Mouse (Mus musculus) cerebellum, adult 11 months (tissue): ENCODE data around the gene Smok3c.
"Not testable (repeated sequence)": the region's sequence is repeated elsewhere in the genome, so short reads cannot be mapped to it uniquely, and the experiment has no call there.

Experiments used
- DNase-seq: peaks from one replicate; pipeline ENCODE4 v3.0.0; 2022

The Smok3c gene

GRCm38 (mm10) chr5:138052894-138053293 lies at the start of gene Smok3c:
Smok3c (plus strand) TSS chr5:138053194.
- not testable (repeated sequence) for DNase-seq

DNA sequence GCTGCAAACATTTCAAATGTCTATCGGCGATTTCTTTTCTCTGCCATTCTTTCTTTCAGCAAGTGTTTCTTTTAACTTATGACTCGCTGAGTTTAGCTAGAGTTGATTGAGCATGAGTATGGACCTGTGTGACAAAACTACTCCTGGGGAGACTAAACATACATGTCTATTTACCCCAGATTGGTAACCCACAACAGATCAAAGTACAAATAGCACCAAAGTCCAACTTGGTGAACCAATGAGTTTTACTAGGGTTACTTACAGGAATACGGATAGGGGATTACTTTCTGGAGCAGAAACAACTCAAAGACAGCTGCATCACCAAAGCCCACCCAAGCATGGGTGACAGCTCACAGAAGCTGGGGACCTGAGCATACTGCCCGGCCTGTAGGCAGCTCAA lies 43.6 kb upstream of the Smok3c start:
- no peak for DNase-seq

GRCm38 (mm10) chr5:138012382-138012781 lies 40.6 kb upstream of the Smok3c start:
- DNase-seq: no peak

GRCm38 (mm10) chr5:138016530-138016929 lies 36.5 kb upstream of the Smok3c start:
- no peak for DNase-seq

- no peak for DNase-seq
Measured at GRCm38 (mm10) chr5:138016997-138017396, 36.0 kb upstream of the Smok3c start.

GRCm38 (mm10) chr5:138019577-138019976 lies 33.4 kb upstream of the Smok3c start:
- not testable (repeated sequence) for DNase-seq

DNA sequence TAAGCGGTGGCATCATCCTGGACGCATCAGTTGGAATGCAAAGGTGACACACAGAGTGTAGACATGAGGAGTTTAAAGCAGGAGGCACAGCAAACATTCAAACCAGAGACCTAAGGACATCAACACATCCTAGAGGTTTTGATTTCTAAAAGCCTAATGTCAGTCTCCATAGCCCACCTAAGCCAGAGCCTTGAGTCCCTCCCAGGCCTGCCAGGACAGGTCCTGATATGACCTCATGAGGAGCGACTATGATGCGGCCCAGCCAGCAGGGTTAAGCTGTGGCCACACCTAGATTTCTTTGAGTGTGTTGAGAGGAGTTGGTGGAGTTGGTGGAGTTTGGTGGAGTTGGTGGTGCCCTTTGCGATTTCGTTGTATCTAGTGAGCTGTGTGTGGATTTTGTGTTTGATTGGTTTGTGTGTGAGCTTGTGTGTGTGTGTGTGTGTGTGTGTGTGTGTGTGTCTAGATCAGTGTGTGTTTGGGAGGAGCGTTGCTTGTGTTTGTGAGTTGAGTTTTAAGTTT lies 32.0 kb upstream of the Smok3c start, which contains the start of the genes Smok3a and Smok3b:
Gene Smok3a, plus strand, starts transcription at position 301 of the 519 bp plus-strand sequence.
Gene Smok3b, plus strand, starts transcription at position 469 of the 519 bp plus-strand sequence.
- not testable (repeated sequence) for DNase-seq

GRCm38 (mm10) chr5:138073803-138074202 lies 20.8 kb downstream of the Smok3c start:
- DNase-seq: no peak

- DNase-seq: no peak
Measured at GRCm38 (mm10) chr5:138075684-138076083, 22.7 kb downstream of the Smok3c start.

GRCm38 (mm10) chr5:138076148-138076547 lies 23.2 kb downstream of the Smok3c start:
- DNase-seq: no peak

GRCm38 (mm10) chr5:138080456-138080855 lies 27.5 kb downstream of the Smok3c start:
- no peak for DNase-seq

- no peak for DNase-seq
Measured at GRCm38 (mm10) chr5:138081446-138081845, 28.5 kb downstream of the Smok3c start.

GRCm38 (mm10) chr5:138083318-138083900 lies 30.4 kb downstream of the Smok3c start:
- DNase-seq: no peak

GRCm38 (mm10) chr5:138083936-138084335 lies 30.9 kb downstream of the Smok3c start:
- no peak for DNase-seq

DNA sequence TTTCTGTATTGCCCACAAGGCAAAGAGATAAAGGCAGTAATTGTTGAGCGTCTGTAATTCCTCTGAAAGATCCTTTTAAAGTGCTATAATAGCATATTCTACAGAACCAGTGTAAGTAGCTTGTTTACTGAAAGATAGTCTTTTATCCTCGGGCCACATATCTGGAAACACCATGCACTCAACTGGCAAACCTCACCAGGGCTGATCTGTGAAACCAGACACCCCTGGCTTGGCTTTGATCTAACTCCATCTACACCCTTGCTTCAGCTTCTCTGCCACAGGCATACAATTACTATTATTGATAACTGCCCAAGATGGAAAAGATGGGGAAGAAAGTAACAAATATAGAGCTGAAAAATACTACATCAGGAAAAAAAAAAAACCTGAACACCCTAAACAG lies 31.5 kb downstream of the Smok3c start:
- DNase-seq: no peak

DNA sequence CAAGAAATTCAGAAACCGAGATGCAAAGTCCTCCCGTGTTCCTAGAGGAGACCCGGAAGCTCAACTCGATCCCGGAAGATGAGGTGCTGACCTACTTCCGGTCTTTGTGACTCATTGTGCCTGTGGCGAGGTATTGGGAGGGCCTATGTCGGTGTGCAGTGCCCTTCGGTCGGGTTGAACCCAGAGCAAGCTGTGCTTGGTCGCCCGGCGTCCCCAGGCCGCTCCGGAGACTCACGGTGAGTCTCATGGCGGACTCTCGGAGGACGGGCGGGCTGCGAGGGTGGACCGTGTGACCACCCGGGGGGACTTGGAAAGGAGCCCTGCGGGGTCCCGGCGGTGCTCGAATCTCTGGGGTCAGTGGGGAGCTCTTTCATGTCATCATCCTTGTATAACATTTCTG lies 32.0 kb downstream of the Smok3c start, which contains the start of gene Zkscan1:
Gene Zkscan1, plus strand, starts transcription at position 89 of the 400 bp plus-strand sequence.
- peak; percentile 71 for DNase-seq

DNA sequence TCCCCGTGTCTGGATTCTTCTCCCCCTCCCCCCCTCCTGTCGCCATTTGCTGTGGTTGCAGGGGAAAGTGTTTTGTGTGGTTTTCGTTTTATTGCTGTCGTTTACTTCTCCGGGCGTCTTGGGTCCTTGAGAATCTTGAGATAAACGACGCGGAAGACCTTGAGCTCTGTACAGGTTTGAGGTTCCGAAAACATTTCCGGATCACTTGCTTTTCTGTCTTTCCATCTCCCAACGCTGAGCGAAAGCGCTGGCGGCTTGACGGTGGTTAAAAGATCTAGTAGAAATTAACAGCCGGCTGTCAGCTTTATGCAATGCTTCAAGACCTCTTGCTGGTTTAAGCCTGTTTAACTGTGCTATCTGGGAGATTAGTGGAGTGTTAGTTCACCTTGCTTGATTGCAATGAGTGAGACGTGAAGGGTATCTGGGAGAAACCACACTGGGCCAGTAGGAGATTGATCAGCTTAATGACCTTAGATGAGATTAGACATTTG lies 32.5 kb downstream of the Smok3c start:
- no peak for DNase-seq

- no peak for DNase-seq
Measured at GRCm38 (mm10) chr5:138086842-138087241, 33.8 kb downstream of the Smok3c start.

DNA sequence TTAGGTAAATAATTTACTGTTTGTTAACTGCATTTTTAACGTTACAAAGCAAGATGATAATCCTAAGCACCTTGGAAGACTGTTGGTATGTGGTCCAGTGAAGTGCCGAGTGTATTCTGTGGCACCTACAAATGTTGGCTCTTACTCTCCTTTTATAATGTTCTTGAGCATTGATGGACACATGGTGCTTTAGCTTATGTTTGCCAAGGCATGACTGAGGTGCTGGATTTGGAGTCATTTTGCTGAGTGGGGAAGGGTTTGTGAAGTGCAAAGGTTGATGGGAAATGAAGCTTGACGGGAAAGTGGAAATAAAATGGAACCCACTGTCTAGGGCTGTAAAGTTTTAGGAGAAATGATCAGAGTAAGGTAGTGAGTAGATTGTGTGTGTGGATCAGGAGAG lies 35.4 kb downstream of the Smok3c start:
- no peak for DNase-seq

DNA sequence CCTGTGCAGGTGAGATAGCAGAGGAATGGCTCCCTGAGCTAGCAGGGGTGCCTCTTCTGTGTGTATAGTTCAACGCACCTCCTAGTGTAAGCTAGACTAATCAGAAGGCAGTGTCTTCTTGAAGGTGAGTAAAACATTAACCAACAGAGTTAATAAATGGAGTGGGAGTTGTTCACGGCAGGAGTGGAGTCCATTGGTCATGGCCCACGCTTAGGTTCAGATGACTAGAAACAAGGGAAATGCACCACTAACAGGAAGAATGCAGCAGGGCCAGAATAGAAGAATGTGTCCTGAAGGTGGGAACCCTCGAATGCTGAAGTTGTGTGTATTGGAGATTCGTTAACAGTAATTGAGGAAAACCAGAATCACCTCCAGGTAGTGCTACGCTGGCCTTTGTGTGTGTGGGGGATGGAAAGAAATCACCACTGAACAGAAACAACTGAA lies 36.1 kb downstream of the Smok3c start:
- DNase-seq: no peak

- no peak for DNase-seq
Measured at GRCm38 (mm10) chr5:138090271-138090670, 37.3 kb downstream of the Smok3c start.

GRCm38 (mm10) chr5:138090737-138091136 lies 37.7 kb downstream of the Smok3c start:
- DNase-seq: no peak

GRCm38 (mm10) chr5:138092771-138093170 lies 39.8 kb downstream of the Smok3c start:
- no peak for DNase-seq

GRCm38 (mm10) chr5:138094474-138094873 lies 41.5 kb downstream of the Smok3c start:
- DNase-seq: no peak

- DNase-seq: no peak
Measured at GRCm38 (mm10) chr5:138104976-138105375, 52.0 kb downstream of the Smok3c start.
